ENCODE assay signal across 12 mouse cellular contexts in genomic region chr9:121334311-121334851, GRCm38 (mm10). TPM values are rescaled to one million over a fixed set of nuclear protein-coding genes. Genes with fewer than 3 reads are reported as not detected.
DNase-seq lines count a peak whose midpoint lies in the region; ATAC-seq and TF ChIP-seq lines count a peak whose summit lies in the region.
"Had no signal": no experiment of that assay in that cellular context is flagged by ENCODE, and none has a peak within 500 bp of the region (broad histone marks: within the 10 kb centered on the region; RNA-seq: fewer than 3 reads in every experiment).

No protein-coding gene starts in this region.

- peak overlapping the region; percentile 33 for H3K9ac ChIP-seq in neural tube, embryonic 11.5 days (ENCODE audit: low read length)
- no peak overlapping the region for H3K9ac ChIP-seq in hindbrain, postnatal 0 days (replicated peaks; ENCODE audit: low read length)
- H3K9ac ChIP-seq in stomach, embryonic 14.5 days (replicated peaks; ENCODE audit: low read depth, low read length), result no peak overlapping the region

- H3K4me2 ChIP-seq in neural tube, embryonic 11.5 days (ENCODE audit: low read depth), result no peak overlapping the region
- no peak overlapping the region for H3K4me2 ChIP-seq in hindbrain, postnatal 0 days (ENCODE audit: low read depth, low read length)
- no peak overlapping the region for H3K4me2 ChIP-seq in stomach, embryonic 14.5 days (replicated peaks; ENCODE audit: low read depth, low read length)

- H3K27ac ChIP-seq in heart, embryonic 10.5 days, result peak overlapping the region; percentile 74
- peak overlapping the region; percentile 55; the same call in 1 of the 2 replicates for H3K27ac ChIP-seq in neural tube, embryonic 11.5 days (ENCODE audit: low read depth, low read length)
- peak overlapping the region; percentile 42 for H3K27ac ChIP-seq in hindbrain, postnatal 0 days
- peak overlapping the region; percentile 55; the same call in 1 of the 2 replicates for H3K27ac ChIP-seq in stomach, embryonic 14.5 days (ENCODE audit: low read length)

- no peaks in the 10 kb centered on the region for H3K36me3 ChIP-seq in heart, embryonic 10.5 days
- H3K36me3 ChIP-seq in neural tube, embryonic 11.5 days (ENCODE audit: control insufficient read depth, insufficient read depth, low read length), result no peaks in the 10 kb centered on the region; the same call in 1 of the 2 replicates
- no peaks in the 10 kb centered on the region for H3K36me3 ChIP-seq in hindbrain, postnatal 0 days (ENCODE audit: insufficient read depth, low read length)
- no peaks in the 10 kb centered on the region for H3K36me3 ChIP-seq in stomach, embryonic 14.5 days (ENCODE audit: control insufficient read depth, insufficient read depth, low read length)

- WGBS in heart, embryonic 10.5 days, result 61% methylated on average over 8 of the region's 8 CpGs
- 40% methylated on average over 8 of the region's 8 CpGs for WGBS in neural tube, embryonic 11.5 days
- 24% methylated on average over 8 of the region's 8 CpGs for WGBS in hindbrain, postnatal 0 days
- 34% methylated on average over 8 of the region's 8 CpGs for WGBS in stomach, embryonic 14.5 days

- peaks cover 85% of the 10 kb centered on the region for H3K4me1 ChIP-seq in heart, embryonic 10.5 days
- H3K4me1 ChIP-seq in neural tube, embryonic 11.5 days (ENCODE audit: control insufficient read depth, insufficient read depth, low read length), result peaks cover 49% of the 10 kb centered on the region
- H3K4me1 ChIP-seq in hindbrain, postnatal 0 days (ENCODE audit: insufficient read depth, low read length), result peaks cover 24% of the 10 kb centered on the region
- H3K4me1 ChIP-seq in stomach, embryonic 14.5 days (ENCODE audit: control insufficient read depth, insufficient read depth, low read length), result peaks cover 59% of the 10 kb centered on the region

- H3K27me3 ChIP-seq in heart, embryonic 10.5 days (ENCODE audit: insufficient read depth, poor library complexity, severe bottlenecking), result no peaks in the 10 kb centered on the region
- no peaks in the 10 kb centered on the region for H3K27me3 ChIP-seq in neural tube, embryonic 11.5 days (ENCODE audit: control insufficient read depth, insufficient read depth, low read length)
- H3K27me3 ChIP-seq in hindbrain, postnatal 0 days (ENCODE audit: insufficient read depth, low read length), result no peaks in the 10 kb centered on the region
- H3K27me3 ChIP-seq in stomach, embryonic 14.5 days (ENCODE audit: control insufficient read depth, insufficient read depth, low read length), result no peaks in the 10 kb centered on the region

- TF ChIP-seq CTCF in hindbrain, postnatal 0 days (IDR thresholded peaks at IDR 0.05; ENCODE audit: low read depth), result no peak

- H3K9me3 ChIP-seq in heart, embryonic 10.5 days, result no peaks in the 10 kb centered on the region
- no peaks in the 10 kb centered on the region for H3K9me3 ChIP-seq in neural tube, embryonic 11.5 days (ENCODE audit: control insufficient read depth, low read length)
- H3K9me3 ChIP-seq in hindbrain, postnatal 0 days (ENCODE audit: low read length), result no peaks in the 10 kb centered on the region
- H3K9me3 ChIP-seq in stomach, embryonic 14.5 days (ENCODE audit: control insufficient read depth, low read depth, low read length), result no peaks in the 10 kb centered on the region

- DNase-seq in heart, embryonic 10.5 days (ENCODE audit: low spot score), result no peak
- DNase-seq in heart, adult 8-10 months (ENCODE audit: low spot score), result no peak
- DNase-seq in neural tube, embryonic 11.5 days (ENCODE audit: low spot score), result no peak
- no peak for DNase-seq in neural tube, embryonic 10.5 days (ENCODE audit: extremely low spot score, low spot score)
- DNase-seq in hindbrain, postnatal 0 days (ENCODE audit: low spot score), result peak; percentile 66
- DNase-seq in adrenal gland, postnatal 4 days (ENCODE audit: low spot score in 2 of 2), result no peak
- no peak for DNase-seq in urinary bladder, postnatal 36 days (ENCODE audit: low spot score in 2 of 2)
- DNase-seq: cerebellum, adult 2 months; kidney, adult 2 months had no signal

- no peak for ATAC-seq in neural tube, embryonic 11.5 days (ENCODE audit: insufficient read depth, low FRiP score, low TSS enrichment)
- no peak for ATAC-seq in hindbrain, postnatal 0 days
- no peak for ATAC-seq in stomach, embryonic 14.5 days (ENCODE audit: insufficient number of reproducible peaks, insufficient read depth, low FRiP score, low read depth)
- ATAC-seq: activated CD4-positive, CD25-positive, alpha-beta regulatory T cell, adult 4 months had no signal

- no peak overlapping the region for H3K4me3 ChIP-seq in heart, embryonic 10.5 days
- no peak overlapping the region for H3K4me3 ChIP-seq in neural tube, embryonic 11.5 days (ENCODE audit: low read depth, low read length)
- no peak overlapping the region for H3K4me3 ChIP-seq in hindbrain, postnatal 0 days (ENCODE audit: low read length)
- no peak overlapping the region for H3K4me3 ChIP-seq in stomach, embryonic 14.5 days (ENCODE audit: low read depth, low read length)
- H3K4me3 ChIP-seq: myocyte had no signal

RNA-seq across cellular contexts. Expression of gene Trak1, which starts 37.1 kb away (rescaled TPM):
- polyA plus RNA-seq in heart, embryonic 10.5 days (2016; fragmentation: Nextera tagmentation; extraction: Ambion mirVana), result 18.2 and 24.1 TPM in 2 replicates
- total RNA-seq in heart, adult 8-10 months (2022), result 100 to 1,000 TPM; 294 to 334 (median 302) TPM
- 26.4 and 29.8 TPM in 2 replicates for polyA plus RNA-seq in neural tube, embryonic 11.5 days (2014; fragmentation: Nextera tagmentation; extraction: Ambion mirVana)
- 129 and 170 TPM in 2 replicates for total RNA-seq in hindbrain, postnatal 0 days (2014; rRNA removed)
- polyA plus RNA-seq in hindbrain, postnatal 0 days (2015; fragmentation: Nextera tagmentation; extraction: Ambion mirVana), result 55.7 and 57.8 TPM in 2 replicates
- polyA plus RNA-seq in stomach, embryonic 14.5 days (2014; fragmentation: Nextera tagmentation; extraction: Ambion mirVana), result 18.3 and 21.9 TPM in 2 replicates
- total RNA-seq in adrenal gland, postnatal 4 days (2021), result 10 to 100 TPM; 76.0 to 83.4 TPM

RNA-seq across cellular contexts. Expression of gene Ulk4, which starts 57.4 kb away (rescaled TPM):
- polyA plus RNA-seq in heart, embryonic 10.5 days (2016; fragmentation: Nextera tagmentation; extraction: Ambion mirVana), result 89.4 and 98.5 TPM in 2 replicates
- under 1 TPM; 0.14 to 0.41 (median 0.30) TPM for total RNA-seq in heart, adult 8-10 months (2022)
- polyA plus RNA-seq in neural tube, embryonic 11.5 days (2014; fragmentation: Nextera tagmentation; extraction: Ambion mirVana), result 133 and 153 TPM in 2 replicates
- total RNA-seq in hindbrain, postnatal 0 days (2014; rRNA removed), result 8.9 and 20.0 TPM in 2 replicates
- polyA plus RNA-seq in hindbrain, postnatal 0 days (2015; fragmentation: Nextera tagmentation; extraction: Ambion mirVana), result 76.3 and 80.8 TPM in 2 replicates
- polyA plus RNA-seq in stomach, embryonic 14.5 days (2014; fragmentation: Nextera tagmentation; extraction: Ambion mirVana), result 134 and 136 TPM in 2 replicates
- 1 to 10 TPM; 5.3 to 5.7 TPM for total RNA-seq in adrenal gland, postnatal 4 days (2021)
